Mouse (Mus musculus) embryonic facial prominence, embryonic 15.5 days (tissue): ENCODE data around the gene Frk. TPM values are rescaled to one million over a fixed set of nuclear protein-coding genes. Genes with fewer than 3 reads are reported as not detected.
A peak's percentile ranks its signal among the peaks of the same experiment; 100 is the strongest.
"Not testable (repeated sequence)": the region's sequence is repeated elsewhere in the genome, so short reads cannot be mapped to it uniquely, and the experiment has no call there.

Source experiments
- ATAC-seq: fragments of 200-750 bp; cut with Nextera tagmentation; 2 replicates; pipeline ENCODE4 v1.8.0; 2017; ENCODE audit warnings: low read depth, moderate TSS enrichment; ENCODE audit not compliant: insufficient number of reproducible peaks, low FRiP score, low TSS enrichment
- H3K27ac ChIP-seq: fragments of 300-500 bp; sonication (generic); replicated peaks from 2 replicates; pipeline ENCODE4 v1.5.1; 2015; ENCODE audit warnings: mild to moderate bottlenecking, inconsistent platforms
- H3K27me3 ChIP-seq: fragments of 300-500 bp; sonication (generic); 2 replicates; pipeline ENCODE4 v1.6.1; 2015; ENCODE audit warnings: inconsistent platforms
- H3K36me3 ChIP-seq: fragments of 300-500 bp; sonication (generic); 2 replicates; pipeline ENCODE4 v1.6.1; 2015; ENCODE audit warnings: mild to moderate bottlenecking, inconsistent platforms
- H3K4me1 ChIP-seq: fragments of 300-500 bp; sonication (generic); 2 replicates; pipeline ENCODE4 v1.6.1; 2015; ENCODE audit warnings: inconsistent platforms
- H3K4me2 ChIP-seq: fragments of 300-500 bp; sonication (generic); replicated peaks from 2 replicates; pipeline ENCODE4 v1.6.1; 2015; ENCODE audit warnings: mild to moderate bottlenecking, inconsistent platforms
- H3K4me3 ChIP-seq: fragments of 300-500 bp; sonication (generic); replicated peaks from 2 replicates; pipeline ENCODE4 v1.5.1; 2015; ENCODE audit warnings: mild to moderate bottlenecking, inconsistent platforms
- H3K9ac ChIP-seq: fragments of 300-500 bp; sonication (generic); 2 replicates; pipeline ENCODE4 v1.6.1; 2015; ENCODE audit warnings: inconsistent platforms
- H3K9me3 ChIP-seq: fragments of 300-500 bp; sonication (generic); replicated peaks from 2 replicates; pipeline ENCODE4 v1.6.1; 2016; ENCODE audit warnings: inconsistent platforms
- WGBS: fragments of 180-500 bp; shearing (Covaris S2); methylation state at CpG from one replicate; pipeline ENCODE4 v1.1.7; 2015; 5-methylcytosine and 5-hydroxymethylcytosine counted together
- polyA plus RNA-seq: library from polyadenylated mRNA; unstranded; fragments of >200 nt; fragmentation: Nextera tagmentation; extraction: Ambion mirVana; gene quantifications from 2 replicates; pipeline ENCODE4 v1.2.1, GENCODE M21; 2015

The Frk gene
- 11.1 and 11.7 TPM in 2 replicates for polyA plus RNA-seq

DNA sequence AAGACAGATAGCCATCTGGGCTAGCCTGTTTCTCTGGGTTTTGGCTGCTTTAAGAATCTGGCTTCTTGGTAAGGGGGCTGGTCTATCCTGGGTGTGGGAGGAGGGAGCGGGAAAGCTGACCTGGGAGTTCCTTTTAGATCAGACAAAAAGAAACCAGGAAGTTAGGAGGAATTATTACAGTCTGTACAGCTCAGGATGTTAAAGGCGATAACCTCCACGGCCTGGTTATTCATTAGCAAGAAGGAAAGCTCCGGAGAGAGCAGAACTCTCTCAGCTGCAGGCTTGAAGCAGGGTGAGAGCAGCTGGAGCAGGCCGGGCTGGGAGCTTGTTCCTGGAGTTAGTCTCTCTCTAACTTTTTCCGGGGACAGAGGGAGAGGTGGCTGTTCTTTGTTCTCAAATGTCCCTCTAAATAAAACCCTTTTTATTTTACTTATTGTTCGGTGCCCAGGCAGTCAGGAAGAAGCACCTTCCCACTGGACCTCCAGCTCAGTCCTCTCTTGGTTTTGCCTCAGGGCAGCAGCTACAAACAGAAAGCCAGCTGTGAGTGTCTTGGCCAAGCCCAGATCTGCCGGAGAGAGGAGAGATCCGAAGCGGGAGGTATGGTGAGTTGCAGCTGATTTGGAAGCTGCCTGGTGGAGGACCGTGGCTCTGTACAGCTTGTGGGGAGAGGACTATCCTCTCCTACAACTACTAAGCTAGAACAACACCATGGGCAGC is at the start of gene Frk:
Frk (plus strand) TSS at position 103 of the 717 bp plus-strand sequence.
- peak; percentile 82 for ATAC-seq
- Histone ChIP-seq H3K4me2 (peak within 1 kb of the TSS; percentile 55), H3K9ac (peak within 1 kb of the TSS; percentile 42), H3K27ac (peak within 1 kb of the TSS; percentile 88), H3K36me3 (no peaks in the 10 kb centered on the region), H3K4me1 (no peaks in the 10 kb centered on the region), H3K4me3 (peak within 1 kb of the TSS; percentile 52), H3K9me3 (no peaks in the 10 kb centered on the region), H3K27me3 (no peaks in the 10 kb centered on the region)
- WGBS = 6% methylated on average over 11 of the region's 11 CpGs

DNA sequence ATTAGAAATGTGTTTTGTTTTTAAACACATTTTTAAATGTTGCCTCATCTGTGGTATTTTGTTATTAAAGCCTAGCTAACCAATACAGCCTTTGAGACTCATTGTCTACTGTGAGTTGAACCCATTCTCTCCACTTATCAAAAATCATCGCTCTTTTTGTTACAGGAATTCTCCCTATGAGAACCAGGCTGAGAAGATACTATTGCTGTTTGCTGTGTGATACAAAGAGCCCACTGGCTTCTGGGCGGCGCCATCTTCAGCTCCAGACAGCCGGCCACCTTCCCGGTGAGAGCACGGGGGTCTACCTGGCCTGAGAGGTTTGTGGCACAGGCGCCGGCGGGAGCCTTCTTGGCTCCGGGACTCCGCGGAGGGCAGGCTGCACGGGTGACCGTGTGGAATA is 49.0 kb upstream of the Frk start:
- H3K27ac ChIP-seq, H3K9ac ChIP-seq, ATAC-seq, H3K4me1 ChIP-seq, H3K27me3 ChIP-seq, H3K36me3 ChIP-seq, H3K4me3 ChIP-seq, H3K4me2 ChIP-seq, H3K9me3 ChIP-seq: not testable (repeated sequence)
- 99% methylated on average over 6 of the region's 14 CpGs for WGBS

DNA sequence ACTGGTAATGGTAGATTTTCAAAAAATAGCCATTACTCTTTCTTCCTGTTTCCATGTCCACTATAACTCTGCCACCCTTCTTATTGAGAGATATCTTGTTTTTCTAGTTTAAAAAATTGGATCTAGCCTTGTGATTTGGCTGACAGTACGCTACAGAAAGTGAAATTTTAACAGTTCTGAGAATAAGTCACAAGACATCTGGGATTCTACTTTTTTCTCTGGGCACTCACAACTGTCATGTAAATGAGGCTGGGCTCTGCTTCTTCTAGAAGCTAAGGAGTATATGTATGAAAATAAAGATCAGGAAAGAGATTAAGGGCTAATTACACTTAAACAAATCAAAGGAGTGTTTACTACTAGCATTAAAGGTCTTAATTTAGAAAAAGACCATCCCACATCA is 33.7 kb upstream of the Frk start:
- no peak overlapping the region for H3K4me3 ChIP-seq
- WGBS = 62% methylated on average over 1 of the region's 1 CpGs
- H3K4me1 ChIP-seq = no peaks in the 10 kb centered on the region
- no peak overlapping the region for H3K27ac ChIP-seq
- ATAC-seq = no peak
- H3K9ac ChIP-seq = no peak overlapping the region
- H3K36me3 ChIP-seq = no peaks in the 10 kb centered on the region
- H3K9me3 ChIP-seq = no peaks in the 10 kb centered on the region
- H3K4me2 ChIP-seq = no peak overlapping the region
- H3K27me3 ChIP-seq = no peaks in the 10 kb centered on the region

DNA sequence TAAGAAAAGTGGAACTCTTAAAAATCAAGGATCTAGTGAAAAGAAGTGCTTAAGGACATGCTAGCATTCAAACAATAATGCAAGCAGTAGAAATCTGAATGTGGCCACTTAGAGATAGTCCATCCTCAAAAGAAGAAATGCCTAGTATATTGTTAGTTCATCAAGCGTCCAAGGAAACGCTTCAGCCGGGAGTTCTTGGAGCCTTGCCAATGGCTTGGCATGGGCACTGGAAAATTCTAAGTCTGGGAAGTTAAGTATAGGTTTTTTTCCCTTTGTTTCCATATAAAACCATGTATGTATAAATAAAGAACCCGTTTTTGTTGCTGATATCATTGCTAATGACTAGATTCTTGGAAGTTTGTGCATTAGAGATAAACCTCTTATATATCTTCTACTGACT is 21.7 kb upstream of the Frk start:
- H3K27me3 ChIP-seq = no peaks in the 10 kb centered on the region
- H3K27ac ChIP-seq = no peak overlapping the region
- no peaks in the 10 kb centered on the region for H3K9me3 ChIP-seq
- no peak overlapping the region for H3K9ac ChIP-seq
- no peak overlapping the region for H3K4me2 ChIP-seq
- H3K36me3 ChIP-seq = no peaks in the 10 kb centered on the region
- H3K4me3 ChIP-seq = no peak overlapping the region
- 40% methylated on average over 4 of the region's 4 CpGs for WGBS
- H3K4me1 ChIP-seq = no peaks in the 10 kb centered on the region
- no peak for ATAC-seq

DNA sequence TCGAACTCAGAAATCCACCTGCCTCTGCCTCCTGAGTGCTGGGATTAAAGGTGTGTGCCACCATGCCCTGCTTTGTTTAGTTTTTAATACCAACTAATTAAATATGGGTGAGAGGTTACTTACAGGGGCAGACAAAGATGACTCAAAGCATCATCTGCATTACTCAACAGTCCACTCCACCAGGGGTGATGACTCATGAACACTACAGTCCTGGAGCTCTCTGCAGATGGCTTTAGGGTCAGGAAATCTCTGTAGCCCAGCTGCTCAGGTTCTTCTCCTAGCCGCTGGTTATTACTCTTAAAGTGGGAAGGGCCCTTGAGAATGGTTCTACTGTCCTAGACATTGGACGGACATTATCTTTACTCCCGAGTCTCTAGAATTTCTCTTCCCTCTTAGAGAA is 18.9 kb upstream of the Frk start:
- H3K4me3 ChIP-seq = no peak overlapping the region
- H3K27ac ChIP-seq = no peak overlapping the region
- no peaks in the 10 kb centered on the region for H3K27me3 ChIP-seq
- H3K9ac ChIP-seq = no peak overlapping the region
- no peaks in the 10 kb centered on the region for H3K36me3 ChIP-seq
- H3K4me1 ChIP-seq = no peaks in the 10 kb centered on the region
- no peak overlapping the region for H3K4me2 ChIP-seq
- H3K9me3 ChIP-seq = no peaks in the 10 kb centered on the region
- no peak for ATAC-seq
- 87% methylated on average over 4 of the region's 4 CpGs for WGBS

DNA sequence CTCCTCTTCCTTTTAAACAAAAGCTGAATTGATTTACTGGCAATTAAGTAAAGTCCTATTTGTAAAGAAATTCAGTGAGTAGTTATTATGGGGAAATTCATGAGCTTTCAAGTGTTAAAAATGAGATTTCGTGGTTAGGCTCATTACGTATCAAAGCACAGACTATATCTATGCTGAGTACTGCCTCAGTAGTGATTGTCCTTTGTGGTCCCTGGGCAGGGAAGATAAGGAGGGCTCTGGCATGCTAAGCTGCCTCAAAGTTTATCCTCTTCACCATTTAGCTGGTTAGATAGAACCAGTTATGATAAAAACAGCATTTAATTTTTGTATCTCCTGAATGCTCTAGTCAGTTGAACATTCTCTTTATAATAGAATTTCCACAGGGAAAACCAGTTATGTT is 14.2 kb upstream of the Frk start:
- Histone ChIP-seq H3K27ac (no peak overlapping the region), H3K27me3 (no peaks in the 10 kb centered on the region), H3K4me3 (no peak overlapping the region), H3K4me2 (no peak overlapping the region), H3K9me3 (no peaks in the 10 kb centered on the region), H3K4me1 (no peaks in the 10 kb centered on the region), H3K9ac (no peak overlapping the region), H3K36me3 (no peaks in the 10 kb centered on the region)
- no peak for ATAC-seq
- WGBS = 58% methylated on average over 2 of the region's 2 CpGs

DNA sequence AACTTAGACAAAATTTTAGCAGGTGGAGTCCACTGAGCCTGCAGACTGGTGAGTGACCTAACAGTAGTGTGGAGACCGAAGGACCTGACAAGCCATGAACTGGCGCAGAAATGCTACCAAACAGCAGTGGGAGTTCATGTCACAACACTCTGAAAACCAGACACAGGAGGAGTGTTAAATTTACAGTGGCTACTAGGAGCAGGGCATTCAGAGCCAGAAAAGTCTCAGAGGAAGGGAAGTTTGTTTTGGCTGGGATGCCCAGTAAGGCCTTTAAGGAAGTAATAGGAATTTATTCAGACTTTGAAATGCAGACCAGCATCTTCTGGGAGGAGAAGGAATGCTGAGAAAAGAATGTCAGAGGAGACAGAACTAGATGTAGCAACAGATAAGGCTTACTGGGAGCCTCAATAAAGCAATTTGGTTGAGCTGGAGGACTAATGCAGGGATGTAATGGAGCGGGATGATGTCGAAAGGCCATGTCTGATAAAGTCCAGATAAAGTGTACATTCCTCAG is 3.2 kb upstream of the Frk start:
- Histone ChIP-seq H3K27me3 (no peaks in the 10 kb centered on the region), H3K4me1 (no peaks in the 10 kb centered on the region), H3K4me3 (no peak overlapping the region), H3K36me3 (no peaks in the 10 kb centered on the region), H3K9ac (no peak overlapping the region), H3K9me3 (0 out of 2 replicates have a peak, but pooled peaks cover 2% of the 10 kb centered on the region), H3K4me2 (no peak overlapping the region), H3K27ac (no peak overlapping the region)
- WGBS = 71% methylated on average over 4 of the region's 4 CpGs
- no peak for ATAC-seq

DNA sequence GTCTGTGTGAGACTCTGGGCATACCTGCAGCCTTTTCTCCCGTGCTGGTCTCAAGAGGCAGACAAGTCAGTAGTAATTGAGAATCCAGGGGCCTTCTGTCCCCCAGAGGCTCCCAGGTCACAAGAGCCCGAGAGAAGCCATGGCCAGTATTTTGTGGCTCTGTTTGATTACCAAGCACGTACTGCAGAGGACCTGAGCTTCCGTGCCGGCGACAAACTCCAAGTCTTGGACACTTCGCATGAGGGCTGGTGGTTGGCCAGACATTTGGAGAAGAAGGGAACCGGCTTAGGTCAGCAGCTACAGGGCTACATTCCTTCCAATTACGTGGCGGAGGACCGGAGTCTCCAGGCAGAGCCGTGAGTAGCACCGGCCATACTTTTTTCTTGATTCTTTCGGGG is 814 bp downstream of the Frk start:
- peak overlapping the region; percentile 55 for H3K4me2 ChIP-seq

DNA sequence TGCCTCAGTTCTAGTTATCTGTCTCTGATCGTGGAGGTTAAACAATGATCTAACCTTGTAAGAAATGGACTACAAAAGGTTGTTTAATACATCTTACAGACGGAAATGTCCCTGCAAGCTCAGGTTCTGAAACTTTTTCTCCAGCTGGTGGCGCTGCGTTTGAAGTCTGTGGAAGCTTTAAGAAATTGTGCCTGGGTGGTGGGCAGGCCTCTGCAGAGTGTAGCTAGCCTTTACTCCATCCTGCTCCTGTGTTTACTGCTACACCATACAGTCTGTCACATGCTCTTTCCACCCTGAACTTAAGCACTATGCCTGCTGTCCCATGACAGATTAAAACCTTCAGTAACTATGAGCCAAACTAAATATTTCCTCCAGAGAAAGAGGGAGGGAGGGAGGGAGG is 1.9 kb downstream of the Frk start:
- Histone ChIP-seq H3K9ac (no peak overlapping the region), H3K4me1 (no peaks in the 10 kb centered on the region), H3K27me3 (no peaks in the 10 kb centered on the region), H3K4me3 (peak overlapping the region; percentile 52), H3K9me3 (no peaks in the 10 kb centered on the region), H3K36me3 (no peaks in the 10 kb centered on the region), H3K4me2 (peak overlapping the region; percentile 55; the same call in 1 of the 2 replicates), H3K27ac (no peak overlapping the region)
- ATAC-seq = no peak
- 59% methylated on average over 4 of the region's 4 CpGs for WGBS

More for the DNA sequence above, 814 bp downstream of the Frk start:
- Histone ChIP-seq H3K27me3 (no peaks in the 10 kb centered on the region), H3K4me3 (peak overlapping the region; percentile 52), H3K4me1 (no peaks in the 10 kb centered on the region), H3K9ac (peak overlapping the region; percentile 42), H3K9me3 (no peaks in the 10 kb centered on the region), H3K27ac (peak overlapping the region; percentile 88), H3K36me3 (no peaks in the 10 kb centered on the region)
- WGBS = 36% methylated on average over 14 of the region's 14 CpGs
- ATAC-seq = peak; percentile 60

DNA sequence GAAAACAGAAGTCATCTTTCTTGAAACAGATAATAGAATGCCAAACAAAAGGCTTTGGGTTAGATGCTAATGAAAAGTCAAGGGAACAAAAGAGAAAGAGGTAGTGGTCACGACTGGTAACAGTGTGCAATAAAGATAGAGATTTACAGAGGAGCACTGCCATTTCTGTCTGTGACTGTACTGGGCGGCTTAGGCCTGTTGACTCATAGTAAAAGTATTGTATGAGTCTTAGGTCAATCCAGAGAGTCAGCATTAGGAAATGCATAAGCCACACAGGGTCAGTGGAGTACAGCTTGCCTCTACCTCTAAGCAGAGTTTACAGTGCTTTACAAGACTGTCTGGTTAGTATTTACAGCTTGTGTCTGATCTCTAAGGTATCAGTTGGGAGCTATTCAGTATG is 24.6 kb downstream of the Frk start:
- Histone ChIP-seq H3K27me3 (no peaks in the 10 kb centered on the region), H3K9me3 (no peaks in the 10 kb centered on the region), H3K4me2 (no peak overlapping the region), H3K27ac (no peak overlapping the region), H3K4me3 (no peak overlapping the region), H3K4me1 (peaks cover 6% of the 10 kb centered on the region; the same call in 1 of the 2 replicates), H3K9ac (no peak overlapping the region), H3K36me3 (no peaks in the 10 kb centered on the region)
- WGBS = 81% methylated on average over 2 of the region's 2 CpGs
- ATAC-seq = no peak

DNA sequence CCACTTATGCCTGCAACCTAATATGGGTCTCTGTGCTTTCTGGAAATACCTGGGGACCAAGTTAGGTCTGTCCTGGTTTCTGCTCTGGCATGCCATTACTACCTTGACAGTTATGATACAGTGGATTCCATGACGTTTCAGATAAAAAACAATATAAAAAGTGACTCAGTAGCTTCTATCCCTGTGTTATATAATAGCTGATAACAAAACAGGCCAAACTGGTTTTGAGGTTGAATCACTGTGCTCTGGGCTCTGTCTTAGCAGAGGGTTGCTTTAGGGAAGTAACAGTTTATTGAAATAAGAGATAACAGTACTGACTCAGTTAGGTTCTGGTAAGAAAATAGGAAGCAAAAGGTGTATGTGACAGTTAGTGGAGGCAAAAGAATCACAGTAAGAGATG is 25.4 kb downstream of the Frk start:
- Histone ChIP-seq H3K9ac (no peak overlapping the region), H3K27me3 (no peaks in the 10 kb centered on the region), H3K27ac (no peak overlapping the region), H3K4me3 (no peak overlapping the region), H3K4me1 (peaks cover 7% of the 10 kb centered on the region; the same call in 1 of the 2 replicates), H3K9me3 (no peaks in the 10 kb centered on the region), H3K4me2 (no peak overlapping the region), H3K36me3 (no peaks in the 10 kb centered on the region)
- no peak for ATAC-seq
- 48% methylated on average over 1 of the region's 1 CpGs for WGBS

DNA sequence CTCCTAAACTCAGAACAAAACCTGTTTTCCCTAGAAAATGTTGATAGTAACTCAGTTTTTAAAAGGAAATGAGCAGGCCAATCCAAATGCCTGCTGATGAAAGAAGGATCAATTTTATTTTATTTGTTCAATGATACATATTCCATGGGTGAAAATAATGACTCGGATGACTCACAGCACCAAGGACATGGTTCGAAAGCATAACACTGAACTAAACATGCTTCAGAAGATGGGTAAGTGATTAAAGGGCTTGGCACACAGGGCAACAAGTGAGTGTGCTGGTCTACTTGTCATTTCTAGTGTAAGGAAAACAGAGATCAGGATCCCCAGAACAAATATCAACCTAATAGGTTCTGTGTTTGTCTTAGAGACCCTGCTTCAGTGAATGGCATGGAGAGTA is 26.1 kb downstream of the Frk start:
- no peaks in the 10 kb centered on the region for H3K36me3 ChIP-seq
- no peak overlapping the region for H3K4me2 ChIP-seq
- H3K9me3 ChIP-seq = no peaks in the 10 kb centered on the region
- WGBS = 92% methylated on average over 2 of the region's 2 CpGs
- no peak overlapping the region for H3K4me3 ChIP-seq
- no peaks in the 10 kb centered on the region for H3K27me3 ChIP-seq
- H3K27ac ChIP-seq = no peak overlapping the region
- peaks cover 7% of the 10 kb centered on the region; the same call in 1 of the 2 replicates for H3K4me1 ChIP-seq
- no peak overlapping the region for H3K9ac ChIP-seq
- no peak for ATAC-seq
